Mouse (Mus musculus) lung, adult 2 months (tissue): Measurements from ENCODE around the gene Pi4k2b. TPM values are rescaled to one million over a fixed set of nuclear protein-coding genes. Genes with fewer than 3 reads are reported as not detected.

Experiments used
- DNase-seq: peaks from one replicate; pipeline ENCODE4 v3.0.0; 2022
- H3K4me1 ChIP-seq: fragments of 200-500 bp; 2 replicates; pipeline ENCODE4 v1.6.1; 2011; ENCODE audit warnings: low read length; ENCODE audit not compliant: control insufficient read depth, insufficient read depth
- H3K4me3 ChIP-seq: fragments of 200-500 bp; replicated peaks from 2 replicates; pipeline ENCODE3; 2011; ENCODE audit warnings: low read depth, mild to moderate bottlenecking, control low read depth, low read length; ENCODE audit errors: extremely low read depth
- CTCF ChIP-seq: fragments of 200-500 bp; IDR thresholded peaks from 2 replicates; pipeline ENCODE4 v1.5.1; 2011; ENCODE audit warnings: mild to moderate bottlenecking, low read length, control low read depth; ENCODE audit not compliant: insufficient read depth
- POLR2A ChIP-seq: fragments of 200-500 bp; IDR thresholded peaks from 2 replicates; pipeline ENCODE4 v1.6.1; 2011; ENCODE audit warnings: low read depth, mild to moderate bottlenecking, control low read depth, low read length, borderline replicate concordance; ENCODE audit errors: extremely low read depth
- WGBS: fragments of 180-500 bp; shearing (Covaris S2); methylation state at CpG from one replicate; pipeline ENCODE4 v1.1.7; 2018; 5-methylcytosine and 5-hydroxymethylcytosine counted together
- polyA plus RNA-seq: library from polyadenylated mRNA; depleted of rRNA; stranded (reverse); fragments of >200 nt; gene quantifications from 2 replicates; pipeline ENCODE4 v1.2.3, GENCODE M21; 2012

Gene Pi4k2b
- polyA plus RNA-seq, 1 experiment, result 72.4 TPM

- peak; percentile 55 for DNase-seq
- Histone ChIP-seq H3K4me1 (peaks cover 4% of the 10 kb centered on the region), H3K4me3 (peak overlapping the region; percentile 94)
- TF ChIP-seq POLR2A (no peak), CTCF (0 out of 2 replicates have a peak, but pooled peaks have one; percentile 17)
- under 1% methylated on average over 17 of the region's 17 CpGs for WGBS
Measured at GRCm38 (mm10) chr5:52742112-52742813, 889 bp downstream of the Pi4k2b start.

GRCm38 (mm10) chr5:52743231-52743630 is 1.9 kb downstream of the Pi4k2b start:
- H3K4me3 ChIP-seq, result peak overlapping the region; percentile 63
- peaks cover 4% of the 10 kb centered on the region for H3K4me1 ChIP-seq
- WGBS, result 32% methylated on average over 4 of the region's 4 CpGs
- TF ChIP-seq POLR2A (no peak; the same call in 1 of the 2 replicates), CTCF (no peak)
- no peak for DNase-seq

- TF ChIP-seq POLR2A (no peak), CTCF (no peak)
- DNase-seq, result no peak
- H3K4me3 ChIP-seq, result no peak overlapping the region
Measured at GRCm38 (mm10) chr5:52746920-52747319, 5.5 kb downstream of the Pi4k2b start.

GRCm38 (mm10) chr5:52748732-52749131 is 7.4 kb downstream of the Pi4k2b start:
- TF ChIP-seq POLR2A (no peak), CTCF (no peak)
- H3K4me3 ChIP-seq, result no peak overlapping the region
- no peaks in the 10 kb centered on the region; the same call in 1 of the 2 replicates for H3K4me1 ChIP-seq
- WGBS, result 65% methylated on average over 5 of the region's 5 CpGs
- peak; percentile 66 for DNase-seq

More at GRCm38 (mm10) chr5:52746920-52747319, 5.5 kb downstream of the Pi4k2b start:
- H3K4me1 ChIP-seq, result peaks cover 4% of the 10 kb centered on the region

- WGBS, result 73% methylated on average over 9 of the region's 9 CpGs
- no peak overlapping the region for H3K4me3 ChIP-seq
- no peak for TF ChIP-seq CTCF
- TF ChIP-seq POLR2A, result no peak
- DNase-seq, result no peak
- no peaks in the 10 kb centered on the region; the same call in none of the 2 replicates for H3K4me1 ChIP-seq
Measured at GRCm38 (mm10) chr5:52753146-52753545, 11.8 kb downstream of the Pi4k2b start.

GRCm38 (mm10) chr5:52754196-52754595 is 12.8 kb downstream of the Pi4k2b start:
- Histone ChIP-seq H3K4me1 (no peaks in the 10 kb centered on the region; the same call in none of the 2 replicates), H3K4me3 (no peak overlapping the region)
- no peak for DNase-seq
- TF ChIP-seq POLR2A, result no peak
- no peak for TF ChIP-seq CTCF

- DNase-seq, result no peak
- Histone ChIP-seq H3K4me3 (no peak overlapping the region), H3K4me1 (no peaks in the 10 kb centered on the region; the same call in 1 of the 2 replicates)
- no peak for TF ChIP-seq CTCF
- TF ChIP-seq POLR2A, result no peak
- 67% methylated on average over 3 of the region's 3 CpGs for WGBS
Measured at GRCm38 (mm10) chr5:52755337-52755736, 14.0 kb downstream of the Pi4k2b start.

- TF ChIP-seq CTCF, result no peak
- no peak for TF ChIP-seq POLR2A
- no peak overlapping the region for H3K4me3 ChIP-seq
- 79% methylated on average over 6 of the region's 6 CpGs for WGBS
- H3K4me1 ChIP-seq, result no peaks in the 10 kb centered on the region; the same call in 1 of the 2 replicates
- no peak for DNase-seq
Measured at GRCm38 (mm10) chr5:52755989-52756388, 14.6 kb downstream of the Pi4k2b start.

GRCm38 (mm10) chr5:52762586-52762985 is 21.2 kb downstream of the Pi4k2b start:
- no peak for DNase-seq
- Histone ChIP-seq H3K4me3 (no peak overlapping the region), H3K4me1 (peaks cover 2% of the 10 kb centered on the region; the same call in 1 of the 2 replicates)
- WGBS, result 67% methylated on average over 7 of the region's 7 CpGs
- TF ChIP-seq POLR2A (no peak), CTCF (no peak)

GRCm38 (mm10) chr5:52774267-52774666 is 32.9 kb downstream of the Pi4k2b start:
- DNase-seq, result no peak
- Histone ChIP-seq H3K4me1 (no peaks in the 10 kb centered on the region), H3K4me3 (no peak overlapping the region)
- 78% methylated on average over 5 of the region's 5 CpGs for WGBS
- TF ChIP-seq POLR2A, result no peak
- TF ChIP-seq CTCF, result no peak
